Mouse (Mus musculus) lung, postnatal 10 days (tissue): ENCODE results near the gene 5530400C23Rik.
"Not testable (repeated sequence)": the region's sequence is repeated elsewhere in the genome, so short reads cannot be mapped to it uniquely, and the experiment has no call there.

Source experiments
- DNase-seq: peaks from one replicate; pipeline ENCODE4 v3.0.0; 2021

Gene 5530400C23Rik

GRCm38 (mm10) chr6:133291916-133292315 lies at the start of gene 5530400C23Rik:
TSS of gene 5530400C23Rik (plus strand) at chr6:133292216.
- DNase-seq = not testable (repeated sequence)

- no peak for DNase-seq
Measured at GRCm38 (mm10) chr6:133305952-133306715, 14.1 kb downstream of the 5530400C23Rik start.

- DNase-seq = not testable (repeated sequence)
Measured at GRCm38 (mm10) chr6:133313896-133314295, 21.9 kb downstream of the 5530400C23Rik start.

- DNase-seq = no peak
Measured at GRCm38 (mm10) chr6:133338535-133338934, 46.5 kb downstream of the 5530400C23Rik start.

- not testable (repeated sequence) for DNase-seq
Measured at GRCm38 (mm10) chr6:133341731-133342130, 49.7 kb downstream of the 5530400C23Rik start.
